Mouse (Mus musculus): ENCODE data around the gene Il12rb1. TPM values are rescaled to one million over a fixed set of nuclear protein-coding genes. Genes with fewer than 3 reads are reported as not detected.

Gene Il12rb1
- total and polyA plus RNA-seq, 3 experiments, result 0.16 TPM; not detected in 2

GRCm38 (mm10) chr8:70827010-70827409, 18.8 kb downstream of the Il12rb1 start:
- H3K9ac ChIP-seq (ENCODE audit: low read depth, low read length), result no peak overlapping the region

DNA sequence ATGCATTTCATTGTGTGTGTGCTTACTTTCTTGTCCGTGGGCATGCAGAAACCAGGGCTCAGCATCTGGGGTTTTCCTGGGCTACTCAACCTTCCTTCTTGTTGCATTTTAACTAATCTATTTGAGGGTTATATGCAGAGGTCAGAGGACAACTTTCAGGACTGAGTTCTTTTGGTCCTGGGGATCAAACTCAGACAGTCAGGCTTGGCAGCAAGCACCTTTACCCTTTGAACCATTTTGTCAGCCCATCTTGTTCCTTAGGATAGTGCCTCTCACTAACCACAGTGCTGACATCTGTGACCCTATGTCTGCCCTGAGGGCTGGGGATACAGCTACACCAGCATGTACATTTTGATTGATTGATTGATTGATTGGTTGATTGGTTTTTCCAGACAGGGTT, 19.5 kb downstream of the Il12rb1 start:
- no peak overlapping the region for H3K27ac ChIP-seq
- peaks cover 2% of the 10 kb centered on the region for H3K4me1 ChIP-seq (ENCODE audit: control insufficient read depth, insufficient read depth, low read length)
- 100% methylated on average over 1 of the region's 1 CpGs for WGBS
- H3K27me3 ChIP-seq (ENCODE audit: control insufficient read depth, insufficient read depth, low read length), result no peaks in the 10 kb centered on the region
- TF ChIP-seq CTCF (IDR thresholded peaks at IDR 0.05) (no peak), POLR2A (IDR thresholded peaks at IDR 0.05; ENCODE audit: insufficient read depth, low read depth, low read length) (no peak), EP300 (IDR thresholded peaks at IDR 0.05; ENCODE audit: insufficient read depth, low read depth, low read length) (no peak)
- H3K9ac ChIP-seq (ENCODE audit: low read depth, low read length), result no peak overlapping the region
- H3K79me2 ChIP-seq (replicated peaks; ENCODE audit: control insufficient read depth, insufficient read depth, low read length), result no peaks in the 10 kb centered on the region
- intact Hi-C loops (cut with DNase I), result no loop called here
- H3K4me3 ChIP-seq, result no peak overlapping the region
- no peak for DNase-seq
- no peaks in the 10 kb centered on the region for H3K36me3 ChIP-seq (ENCODE audit: control insufficient read depth, insufficient read depth, low read length)

More at GRCm38 (mm10) chr8:70827010-70827409, 18.8 kb downstream of the Il12rb1 start:
- Histone ChIP-seq H3K4me3 (no peak overlapping the region), H3K27ac (no peak overlapping the region), H3K4me1 (ENCODE audit: control insufficient read depth, insufficient read depth, low read length) (no peaks in the 10 kb centered on the region), H3K36me3 (ENCODE audit: control insufficient read depth, insufficient read depth, low read length) (no peaks in the 10 kb centered on the region), H3K79me2 (replicated peaks; ENCODE audit: control insufficient read depth, insufficient read depth, low read length) (no peaks in the 10 kb centered on the region), H3K27me3 (ENCODE audit: control insufficient read depth, insufficient read depth, low read length) (no peaks in the 10 kb centered on the region)
- DNase-seq, result no peak
- no peak for TF ChIP-seq EP300 (IDR thresholded peaks at IDR 0.05; ENCODE audit: insufficient read depth, low read depth, low read length)
- TF ChIP-seq CTCF (IDR thresholded peaks at IDR 0.05), result peak; percentile 40
- intact Hi-C loops (cut with DNase I), result no loop called here
- WGBS, result 96% methylated on average over 2 of the region's 2 CpGs

GRCm38 (mm10) chr8:70831517-70831916, 23.3 kb downstream of the Il12rb1 start:
- no peaks in the 10 kb centered on the region for H3K27me3 ChIP-seq (ENCODE audit: control insufficient read depth, insufficient read depth, low read length)
- DNase-seq, result no peak
- no peak overlapping the region for H3K4me3 ChIP-seq
- H3K9ac ChIP-seq (ENCODE audit: low read depth, low read length), result no peak overlapping the region; the same call in 1 of the 2 replicates
- no peaks in the 10 kb centered on the region for H3K36me3 ChIP-seq (ENCODE audit: control insufficient read depth, insufficient read depth, low read length)
- H3K4me1 ChIP-seq (ENCODE audit: control insufficient read depth, insufficient read depth, low read length), result peaks cover 5% of the 10 kb centered on the region
- WGBS, result 79% methylated on average over 8 of the region's 8 CpGs
- no peaks in the 10 kb centered on the region for H3K79me2 ChIP-seq (replicated peaks; ENCODE audit: control insufficient read depth, insufficient read depth, low read length)
- intact Hi-C loops (cut with DNase I), result no loop called here
- no peak overlapping the region for H3K27ac ChIP-seq
- no peak for TF ChIP-seq POLR2A (IDR thresholded peaks at IDR 0.05; ENCODE audit: insufficient read depth, low read depth, low read length)
- TF ChIP-seq EP300 (IDR thresholded peaks at IDR 0.05; ENCODE audit: insufficient read depth, low read depth, low read length), result no peak
- TF ChIP-seq CTCF (IDR thresholded peaks at IDR 0.05), result no peak

GRCm38 (mm10) chr8:70832371-70832770, 24.1 kb downstream of the Il12rb1 start:
- TF ChIP-seq CTCF (IDR thresholded peaks at IDR 0.05) (no peak), EP300 (IDR thresholded peaks at IDR 0.05; ENCODE audit: insufficient read depth, low read depth, low read length) (0 out of 2 replicates have a peak, but pooled peaks have one; percentile 18)
- Histone ChIP-seq H3K4me3 (no peak overlapping the region), H3K36me3 (ENCODE audit: control insufficient read depth, insufficient read depth, low read length) (no peaks in the 10 kb centered on the region), H3K4me1 (ENCODE audit: control insufficient read depth, insufficient read depth, low read length) (peaks cover 5% of the 10 kb centered on the region), H3K9ac (ENCODE audit: low read depth, low read length) (no peak overlapping the region), H3K27ac (peak overlapping the region; percentile 77), H3K79me2 (replicated peaks; ENCODE audit: control insufficient read depth, insufficient read depth, low read length) (no peaks in the 10 kb centered on the region), H3K27me3 (ENCODE audit: control insufficient read depth, insufficient read depth, low read length) (no peaks in the 10 kb centered on the region)
- 63% methylated on average over 11 of the region's 11 CpGs for WGBS
- intact Hi-C loops (cut with DNase I), result no loop called here
- DNase-seq, result no peak

DNA sequence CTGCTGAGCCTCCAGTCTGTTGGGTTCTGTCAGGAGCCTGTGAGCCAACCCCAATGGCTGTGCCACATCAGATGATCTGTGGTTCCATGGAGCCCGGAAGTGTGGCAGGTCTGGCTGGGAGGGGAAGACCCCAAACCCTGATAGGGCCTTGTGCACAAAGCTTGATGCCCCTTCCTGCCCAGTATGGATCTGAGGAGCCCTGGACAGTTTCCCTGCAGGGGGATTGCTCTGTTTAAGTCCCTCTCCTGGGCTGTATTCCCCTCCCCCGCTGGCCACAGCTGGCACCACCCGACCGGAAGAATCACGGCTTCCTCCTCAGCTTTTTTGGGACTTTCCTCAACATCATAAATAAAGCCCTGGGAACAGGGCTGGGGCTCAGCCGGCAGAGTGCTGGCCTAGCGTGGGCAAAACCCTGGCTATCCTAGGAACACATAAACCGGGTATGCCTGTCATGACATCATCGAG, 24.8 kb downstream of the Il12rb1 start:
- intact Hi-C loops (cut with DNase I), result no loop called here
- peak overlapping the region; percentile 77 for H3K27ac ChIP-seq
- peaks cover 5% of the 10 kb centered on the region for H3K4me1 ChIP-seq (ENCODE audit: control insufficient read depth, insufficient read depth, low read length)
- WGBS, result 27% methylated on average over 9 of the region's 9 CpGs
- peak; percentile 58 to 65 for DNase-seq
- no peak for TF ChIP-seq EP300 (IDR thresholded peaks at IDR 0.05; ENCODE audit: insufficient read depth, low read depth, low read length)
- TF ChIP-seq POLR2A (IDR thresholded peaks at IDR 0.05; ENCODE audit: insufficient read depth, low read depth, low read length), result no peak
- TF ChIP-seq CTCF (IDR thresholded peaks at IDR 0.05), result no peak
- H3K4me3 ChIP-seq, result no peak overlapping the region
- H3K79me2 ChIP-seq (replicated peaks; ENCODE audit: control insufficient read depth, insufficient read depth, low read length), result no peaks in the 10 kb centered on the region
- no peak overlapping the region for H3K9ac ChIP-seq (ENCODE audit: low read depth, low read length)
- H3K27me3 ChIP-seq (ENCODE audit: control insufficient read depth, insufficient read depth, low read length), result no peaks in the 10 kb centered on the region
- no peaks in the 10 kb centered on the region for H3K36me3 ChIP-seq (ENCODE audit: control insufficient read depth, insufficient read depth, low read length)

DNA sequence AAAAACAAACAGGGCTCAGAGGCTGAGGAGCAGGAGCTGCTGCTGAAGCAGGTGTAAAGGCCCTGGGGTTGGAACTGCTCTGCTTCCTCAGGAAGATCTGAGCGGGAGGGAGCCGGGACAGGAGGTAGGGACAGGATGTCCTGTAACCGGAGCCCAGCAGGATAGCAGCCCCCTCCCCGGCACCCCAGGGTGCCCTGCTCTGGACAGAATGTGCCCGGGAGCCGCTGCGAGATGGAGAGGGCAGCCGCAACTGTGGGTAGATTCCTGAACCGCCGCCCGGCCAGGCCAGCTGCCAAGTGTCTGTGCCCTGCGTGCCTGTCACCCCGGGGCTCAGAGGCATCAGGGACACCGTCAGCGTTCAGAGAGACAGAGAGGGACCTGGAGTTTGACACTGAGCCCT, 25.3 kb downstream of the Il12rb1 start:
- peak; percentile 81 to 87 for DNase-seq
- peak overlapping the region; percentile 77 for H3K27ac ChIP-seq
- intact Hi-C loops (cut with DNase I), result no loop called here
- no peaks in the 10 kb centered on the region for H3K27me3 ChIP-seq (ENCODE audit: control insufficient read depth, insufficient read depth, low read length)
- peak; percentile 58; the same call in 1 of the 2 replicates for TF ChIP-seq POLR2A (IDR thresholded peaks at IDR 0.05; ENCODE audit: insufficient read depth, low read depth, low read length)
- peak; percentile 98 for TF ChIP-seq EP300 (IDR thresholded peaks at IDR 0.05; ENCODE audit: insufficient read depth, low read depth, low read length)
- TF ChIP-seq CTCF (IDR thresholded peaks at IDR 0.05), result no peak
- H3K9ac ChIP-seq (ENCODE audit: low read depth, low read length), result peak overlapping the region; percentile 24; the same call in 1 of the 2 replicates
- H3K36me3 ChIP-seq (ENCODE audit: control insufficient read depth, insufficient read depth, low read length), result no peaks in the 10 kb centered on the region
- no peaks in the 10 kb centered on the region for H3K79me2 ChIP-seq (replicated peaks; ENCODE audit: control insufficient read depth, insufficient read depth, low read length)
- peaks cover 5% of the 10 kb centered on the region for H3K4me1 ChIP-seq (ENCODE audit: control insufficient read depth, insufficient read depth, low read length)
- WGBS, result 20% methylated on average over 15 of the region's 15 CpGs
- H3K4me3 ChIP-seq, result no peak overlapping the region
